Mouse (Mus musculus) ovary, adult 18-20 months (tissue): Measurements from ENCODE around the gene 6820408C15Rik.

Source experiments
- DNase-seq: peaks from one replicate; pipeline ENCODE4 v3.0.0; 2022; ENCODE audit warnings: low spot score, mixed read lengths

Gene 6820408C15Rik

DNA sequence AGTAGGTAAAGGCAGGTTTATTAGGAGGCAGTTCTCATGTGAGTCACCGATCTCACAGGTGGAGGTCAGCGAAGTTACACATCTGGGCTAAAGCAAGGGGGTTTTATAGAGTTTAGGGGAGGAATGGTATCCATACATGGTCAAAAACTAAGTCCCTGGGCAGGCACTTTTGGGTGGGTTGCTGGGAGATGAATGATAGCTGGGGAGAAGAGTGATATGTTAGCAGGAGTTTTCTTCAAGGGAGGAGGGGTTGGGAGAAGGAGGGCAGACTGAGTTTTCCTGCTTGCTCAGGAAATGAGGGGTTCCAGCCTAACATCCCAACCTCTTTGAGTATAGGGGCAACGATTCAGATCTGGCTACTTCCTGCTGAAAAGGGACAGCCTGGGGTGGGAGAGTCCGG lies at the start of gene 6820408C15Rik:
Gene 6820408C15Rik, plus strand, starts transcription at position 301 of the 400 bp plus-strand sequence.
- no peak for DNase-seq

DNA sequence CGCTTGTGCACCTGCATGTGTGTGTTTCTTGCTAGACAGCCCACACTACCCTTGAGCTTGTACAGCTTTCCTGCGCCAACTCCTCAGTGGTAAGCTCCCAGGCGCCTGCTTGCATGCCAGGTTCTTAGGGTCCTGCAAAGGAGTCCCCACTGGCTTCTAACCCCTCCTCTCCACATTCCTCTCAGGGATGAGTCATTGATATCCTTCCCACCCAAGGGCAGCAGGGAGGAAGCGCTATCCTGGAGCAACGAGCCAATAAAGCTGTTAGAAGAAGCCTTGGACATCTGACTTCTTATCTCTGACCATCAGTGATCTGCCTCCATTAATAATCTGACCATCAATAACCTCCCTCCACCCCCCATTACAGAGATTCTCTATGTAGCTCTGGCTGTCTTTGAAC lies 47.5 kb upstream of the 6820408C15Rik start:
- peak; percentile 48 for DNase-seq

DNA sequence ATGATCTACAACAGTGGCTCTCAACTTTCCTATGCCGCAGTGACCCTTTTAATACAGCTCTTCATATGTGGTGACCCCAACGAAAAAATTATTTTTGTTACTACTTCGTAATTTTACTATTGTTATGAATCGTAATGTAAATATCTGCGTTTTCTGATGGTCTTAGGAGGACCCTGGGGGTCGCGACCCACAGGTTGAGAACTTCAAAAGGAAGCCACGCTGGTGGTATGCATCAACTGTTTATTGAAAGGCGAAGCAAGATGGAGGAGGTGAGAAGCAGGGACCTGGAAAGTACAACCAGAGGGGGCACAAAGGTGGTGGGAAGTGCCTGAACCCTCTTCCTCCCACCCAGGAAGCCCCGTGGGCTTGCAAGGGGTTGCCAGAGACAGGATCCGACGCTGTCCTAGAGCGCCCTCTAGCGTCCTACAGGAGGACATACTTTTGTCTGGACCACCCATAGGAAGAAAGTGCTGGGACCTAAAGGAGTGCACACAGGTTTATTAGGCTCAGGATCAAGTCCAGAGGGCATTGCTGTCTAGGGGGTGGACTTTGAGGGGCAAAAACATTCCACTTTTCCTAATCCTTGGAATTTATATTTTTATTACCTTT lies 46.8 kb upstream of the 6820408C15Rik start:
- no peak for DNase-seq

DNA sequence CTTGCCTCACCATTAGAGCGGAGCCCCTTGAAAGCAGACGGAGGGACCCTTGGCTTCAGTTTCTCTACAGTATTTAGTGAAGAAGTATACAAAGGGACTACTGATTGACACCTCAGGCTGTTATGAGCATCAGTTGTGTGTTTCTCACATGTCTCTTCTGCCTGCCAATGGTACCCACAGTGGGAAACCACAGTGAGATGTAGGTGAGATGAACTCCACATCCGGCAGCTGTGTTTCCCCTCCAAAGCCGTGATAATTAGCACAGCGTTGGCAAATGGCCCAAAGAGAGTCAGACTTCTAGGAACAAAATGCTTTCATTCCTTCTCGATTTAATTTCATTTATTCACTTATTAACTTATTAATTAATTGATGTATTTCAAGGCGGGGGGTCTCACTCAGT lies 43.3 kb upstream of the 6820408C15Rik start:
- DNase-seq: no peak

DNA sequence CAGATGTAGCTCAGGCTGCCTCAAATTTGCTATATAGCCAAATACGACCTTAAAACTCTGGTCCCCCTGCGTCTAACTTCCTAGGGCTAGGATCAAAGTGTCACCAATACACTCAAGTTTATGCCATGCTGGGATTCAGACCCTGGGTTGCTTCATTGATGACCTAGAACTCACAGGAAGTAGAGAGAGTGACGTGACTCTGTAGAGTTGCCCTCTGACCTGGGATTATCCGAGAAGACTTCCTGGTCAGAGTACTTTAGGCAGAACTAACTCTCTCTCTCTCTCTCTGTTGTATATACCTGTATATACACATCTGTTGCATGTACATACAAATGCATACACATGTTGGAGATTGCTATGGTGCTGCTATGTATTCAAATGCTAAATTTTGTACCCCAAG lies 42.7 kb upstream of the 6820408C15Rik start:
- DNase-seq: no peak

DNA sequence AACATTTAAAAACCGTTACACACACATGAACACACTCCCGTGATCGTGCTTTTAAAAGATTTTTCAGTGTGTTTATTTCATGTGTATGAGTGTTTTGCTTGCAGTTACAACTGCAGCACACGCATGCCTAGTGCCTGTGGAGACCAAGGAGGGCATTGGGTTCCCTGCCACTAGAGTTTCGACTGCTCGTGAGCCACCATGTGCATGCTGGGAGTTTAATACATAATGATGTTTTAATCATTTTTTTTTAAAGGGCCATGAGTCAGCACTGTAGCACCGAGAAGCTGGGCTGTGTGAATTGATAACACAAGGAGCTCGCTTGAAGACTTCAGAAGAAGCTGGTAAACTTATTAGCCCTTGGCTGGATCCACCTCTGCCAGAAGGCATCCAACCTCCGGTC lies 41.8 kb upstream of the 6820408C15Rik start:
- DNase-seq: no peak

DNA sequence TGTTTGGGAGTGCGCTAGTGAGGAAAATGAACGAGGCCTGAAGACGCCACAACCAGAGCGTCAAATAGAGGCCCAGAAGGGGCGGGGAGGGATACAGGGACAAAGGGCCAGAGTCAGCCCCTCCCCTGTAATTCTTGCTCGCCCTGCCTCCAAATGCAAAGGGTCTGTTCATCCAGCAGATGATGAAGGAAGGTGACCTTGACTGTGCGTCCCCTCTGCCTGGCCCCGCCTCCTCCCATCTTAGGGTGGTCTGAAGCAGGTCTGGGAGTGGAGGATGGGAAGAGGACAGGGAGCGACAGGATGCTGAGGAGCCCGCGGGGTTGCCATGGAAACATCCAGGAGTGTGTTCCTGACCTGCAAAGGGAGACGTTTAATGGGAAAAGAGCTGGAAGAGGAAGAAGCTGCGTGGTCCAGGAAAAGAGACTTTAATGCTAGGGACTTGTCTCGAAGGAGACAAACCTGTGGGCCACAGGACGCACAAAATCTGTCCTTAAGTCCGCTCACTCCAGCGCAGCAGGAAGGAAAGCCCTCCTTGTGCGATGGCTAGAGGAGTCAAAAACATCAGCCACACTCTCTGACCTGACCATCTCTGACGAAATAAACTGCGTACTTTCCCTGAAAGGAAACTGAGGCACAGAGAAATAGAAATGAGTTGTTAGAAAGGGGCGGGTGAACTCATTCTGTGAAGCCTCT lies 39.6 kb upstream of the 6820408C15Rik start:
- DNase-seq: no peak

DNA sequence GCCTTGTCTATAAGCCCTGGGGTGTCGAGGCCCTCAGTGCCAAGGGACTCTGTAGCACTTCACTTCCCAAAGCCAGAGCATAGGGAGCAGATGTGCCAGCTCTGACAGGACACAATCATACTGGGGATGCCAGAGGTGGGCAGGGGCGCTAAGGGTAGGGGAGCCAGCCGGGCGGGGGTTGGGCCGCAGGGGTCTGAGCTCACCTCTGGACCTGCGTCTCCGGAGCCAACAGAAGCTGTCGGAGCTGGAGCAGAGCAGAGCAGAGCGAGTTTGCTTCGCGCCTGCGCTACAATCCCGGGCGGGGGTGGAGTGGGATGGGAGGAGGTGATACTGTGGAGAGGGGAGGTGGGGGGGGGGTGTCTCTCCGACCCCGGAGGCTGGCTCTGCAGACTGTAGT lies 39.0 kb upstream of the 6820408C15Rik start, which contains the start of gene Nrsn2:
Gene Nrsn2, minus strand, starts transcription at position 294 of the 397 bp plus-strand sequence.
- DNase-seq: no peak

DNA sequence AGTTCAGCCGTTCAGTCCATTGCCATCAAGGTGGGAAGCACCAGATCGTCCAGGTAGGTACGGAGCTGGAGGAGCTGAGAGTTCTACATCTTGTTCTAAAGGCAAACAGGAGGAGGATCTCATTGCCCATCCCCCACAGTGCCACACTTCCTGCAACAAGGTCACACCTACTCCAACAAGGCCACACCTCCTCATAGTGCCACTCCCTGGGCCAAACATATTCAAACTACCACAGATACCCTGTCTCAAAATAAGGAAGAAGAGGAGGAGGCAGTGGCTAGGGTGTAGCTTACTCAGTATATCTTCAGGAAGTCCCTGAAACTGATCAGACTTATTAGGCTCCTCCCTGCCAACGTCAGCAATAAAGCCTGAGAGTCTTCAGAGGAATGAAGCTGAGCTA lies 31.2 kb upstream of the 6820408C15Rik start:
- DNase-seq: no peak

DNA sequence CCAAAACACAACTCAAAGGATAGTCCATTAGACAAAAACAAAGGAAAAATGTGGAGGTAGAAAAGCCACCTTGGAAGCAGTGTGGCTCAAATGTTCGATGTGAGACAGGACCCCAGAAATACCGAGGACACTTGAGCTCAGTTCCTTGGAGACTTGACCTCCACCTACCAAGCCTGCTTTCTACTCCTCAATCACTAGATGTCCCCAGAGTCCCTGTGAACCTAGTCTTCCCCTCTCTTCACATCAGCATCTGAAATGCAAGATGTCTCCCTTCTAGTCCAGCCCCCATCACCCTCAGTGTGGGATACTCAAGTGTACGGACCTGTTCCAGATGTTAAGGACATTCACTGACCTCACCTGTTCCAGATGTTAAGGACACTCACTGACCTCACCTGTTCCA lies 22.6 kb upstream of the 6820408C15Rik start:
- peak; percentile 33 for DNase-seq

DNA sequence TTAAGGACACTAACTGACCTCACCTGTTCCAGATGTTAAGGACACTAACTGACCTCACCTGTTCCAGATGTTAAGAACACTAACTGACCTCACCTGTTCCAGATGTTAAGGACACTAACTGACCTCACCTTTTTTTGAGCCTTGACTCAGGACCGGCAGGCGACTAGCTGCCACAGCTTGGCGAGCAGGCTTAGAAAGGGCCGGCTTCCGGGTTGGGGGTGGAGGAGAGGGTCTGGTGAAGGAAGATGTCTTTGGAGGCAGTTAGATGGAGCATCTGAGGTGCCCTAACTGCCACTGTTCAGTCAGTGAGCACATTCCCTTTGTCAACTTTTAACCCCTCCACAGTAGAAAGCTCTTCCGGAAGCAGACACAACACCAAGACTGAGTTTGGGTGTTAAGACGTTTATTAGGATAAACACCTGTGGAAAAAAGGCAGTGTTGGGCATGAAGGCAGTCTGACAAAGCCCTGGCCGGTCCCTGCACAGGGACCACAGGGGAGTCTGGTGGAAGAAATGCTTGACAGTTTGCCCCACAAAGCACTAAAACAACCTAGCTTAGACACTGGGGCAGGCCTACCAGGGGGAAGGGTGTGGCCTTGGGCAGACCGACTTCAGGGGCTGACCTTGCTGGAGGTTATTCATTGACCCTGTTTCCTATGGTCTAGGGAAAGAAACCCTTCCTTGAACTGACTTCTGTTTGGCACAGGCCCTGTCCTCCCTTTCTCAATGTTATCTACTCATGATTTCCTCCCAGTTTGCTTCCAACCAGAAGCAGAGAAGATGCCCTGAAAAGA lies 22.0 kb upstream of the 6820408C15Rik start:
- DNase-seq: no peak

DNA sequence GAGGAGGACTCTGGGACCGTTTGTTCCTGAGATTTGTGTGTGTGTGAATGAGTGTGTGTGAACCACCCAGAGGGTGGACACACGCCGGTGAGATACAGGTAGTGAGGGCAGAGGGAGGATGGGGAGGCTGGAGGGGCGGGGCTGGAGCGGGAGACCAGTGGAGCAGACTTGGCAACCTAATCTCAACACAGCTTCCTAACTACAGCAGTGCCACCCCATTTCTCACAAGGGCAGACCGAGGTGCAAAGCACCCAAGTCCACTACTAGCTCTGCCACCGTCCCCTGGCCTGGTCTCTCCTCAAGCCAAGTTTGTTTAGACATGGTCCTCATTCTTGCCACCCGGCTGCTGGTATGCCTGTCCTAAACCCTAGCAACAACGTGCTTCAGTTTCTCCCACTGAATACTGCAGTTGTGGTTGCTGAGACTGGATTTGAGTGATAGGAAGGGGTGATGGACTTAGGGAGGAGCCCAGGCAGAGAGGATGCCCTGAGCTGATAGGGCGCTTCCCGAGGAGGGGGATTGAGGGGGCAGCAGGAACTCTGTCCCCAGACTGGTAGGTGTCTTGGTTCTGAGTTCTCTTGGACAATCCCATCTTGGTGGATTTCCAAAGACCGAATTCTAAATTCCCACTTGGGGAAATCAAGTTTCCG lies 20.0 kb upstream of the 6820408C15Rik start:
- DNase-seq: no peak

DNA sequence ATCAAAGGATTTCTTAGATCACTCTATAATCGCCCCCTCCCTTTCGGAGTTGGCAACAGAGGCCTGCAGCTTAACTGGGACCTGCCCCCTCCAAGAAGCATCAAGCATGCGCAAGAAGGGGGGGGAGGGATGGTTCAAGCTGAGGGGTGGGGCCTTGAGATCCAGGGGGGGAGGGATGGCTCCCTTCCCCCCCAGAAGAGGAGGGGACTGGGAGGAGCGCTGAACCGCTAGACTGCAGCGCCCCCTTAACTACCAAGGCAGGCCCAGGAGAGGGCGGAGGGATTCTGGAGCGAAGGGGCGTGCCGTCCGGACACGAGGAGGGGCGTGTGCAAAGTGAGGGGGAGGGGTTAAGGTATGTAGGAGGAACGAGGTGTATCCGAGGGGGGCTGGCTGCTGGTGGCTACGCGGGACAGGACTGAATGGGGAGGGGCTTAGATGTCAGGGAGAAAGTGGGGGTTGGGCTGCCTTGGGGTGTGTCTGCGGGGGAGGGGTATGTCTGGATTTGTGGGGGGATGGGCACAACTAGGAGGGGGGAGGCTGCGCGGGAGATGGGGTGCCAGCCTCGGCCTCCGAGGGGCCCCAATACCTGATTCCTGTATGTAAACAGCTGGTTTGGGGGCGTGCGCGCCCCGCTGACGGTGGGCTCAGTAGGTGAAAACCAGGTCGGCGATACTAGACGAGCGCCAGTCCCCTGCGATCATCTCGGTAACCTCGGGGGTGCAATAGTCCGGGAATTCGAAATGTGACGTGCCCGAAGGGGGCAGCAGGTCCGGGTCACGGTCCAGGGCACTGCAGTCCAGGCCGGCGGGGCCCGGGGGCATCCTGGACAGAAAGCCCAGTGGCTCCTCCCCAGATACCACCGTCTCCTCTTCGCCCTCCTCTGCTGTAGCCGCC lies 19.0 kb upstream of the 6820408C15Rik start:
- DNase-seq: peak; percentile 95

DNA sequence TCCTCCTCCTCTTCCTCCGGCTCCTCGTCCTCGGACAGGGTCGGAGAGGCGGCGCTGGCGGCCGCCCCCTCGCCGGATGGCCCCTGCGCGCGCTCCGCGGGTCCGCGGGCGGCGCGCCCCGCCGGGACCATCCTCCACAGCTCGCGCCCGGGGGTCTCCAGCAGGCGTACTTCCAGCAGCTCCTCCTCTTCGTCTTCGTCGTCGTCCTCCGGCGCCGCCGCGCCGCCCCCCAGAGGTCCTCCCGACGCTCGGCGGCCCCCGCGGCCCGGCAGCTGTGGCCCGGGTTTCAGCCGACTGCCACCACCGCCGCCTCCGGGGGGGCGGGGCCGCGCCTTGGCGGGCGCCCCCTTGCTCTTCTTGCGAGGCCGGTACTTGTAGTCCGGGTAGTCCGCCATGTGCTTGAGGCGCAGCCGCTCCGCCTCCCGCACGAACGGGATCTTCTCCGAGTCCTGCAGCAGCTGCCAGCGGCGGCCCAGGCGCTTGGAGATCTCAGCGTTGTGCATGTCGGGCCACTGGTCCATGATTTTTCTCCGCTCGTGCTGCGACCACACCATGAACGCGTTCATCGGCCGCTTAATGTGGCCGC lies 18.3 kb upstream of the 6820408C15Rik start:
- peak; percentile 80 for DNase-seq

DNA sequence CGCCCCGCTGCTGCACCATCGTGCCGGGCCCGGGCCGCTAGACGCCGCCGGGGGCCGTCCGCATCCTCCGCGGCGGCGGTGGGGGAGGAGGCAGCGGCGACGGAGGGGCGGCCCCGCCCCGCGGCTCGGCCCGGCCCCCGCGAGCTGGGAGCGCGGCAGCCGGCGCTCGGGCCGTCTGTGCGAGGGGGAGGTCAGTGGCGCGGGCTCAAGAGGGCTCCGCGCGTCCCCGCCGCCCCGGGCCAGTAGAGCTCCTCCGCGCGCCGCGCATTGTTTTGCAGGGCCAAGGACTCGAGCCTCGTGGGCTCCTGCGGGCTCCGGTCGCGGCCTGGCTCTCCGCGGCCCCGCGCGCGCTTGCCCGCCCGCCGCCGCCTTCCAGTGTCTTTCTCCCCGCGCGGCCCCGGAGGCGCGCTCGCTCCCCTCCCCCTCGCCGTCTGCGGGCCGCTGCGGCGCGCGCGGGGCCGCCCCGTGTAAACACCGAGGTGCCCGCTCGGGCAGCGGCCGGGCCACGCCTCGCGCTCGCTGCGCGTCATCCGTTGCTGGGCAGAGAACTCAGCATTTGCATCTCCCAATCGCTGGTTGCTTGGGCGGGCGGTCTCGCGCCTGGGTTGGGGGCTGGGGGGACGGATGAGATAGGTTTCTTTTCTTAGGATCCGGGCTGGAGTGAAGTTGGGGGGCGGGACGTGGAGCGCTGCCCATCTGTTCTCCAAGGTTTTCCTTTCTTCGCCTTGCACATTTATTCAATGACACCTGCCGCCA lies 17.5 kb upstream of the 6820408C15Rik start, which contains the start of gene Sox12:
Gene Sox12, minus strand, starts transcription at position 384 of the 756 bp plus-strand sequence.
- peak; percentile 95 for DNase-seq

DNA sequence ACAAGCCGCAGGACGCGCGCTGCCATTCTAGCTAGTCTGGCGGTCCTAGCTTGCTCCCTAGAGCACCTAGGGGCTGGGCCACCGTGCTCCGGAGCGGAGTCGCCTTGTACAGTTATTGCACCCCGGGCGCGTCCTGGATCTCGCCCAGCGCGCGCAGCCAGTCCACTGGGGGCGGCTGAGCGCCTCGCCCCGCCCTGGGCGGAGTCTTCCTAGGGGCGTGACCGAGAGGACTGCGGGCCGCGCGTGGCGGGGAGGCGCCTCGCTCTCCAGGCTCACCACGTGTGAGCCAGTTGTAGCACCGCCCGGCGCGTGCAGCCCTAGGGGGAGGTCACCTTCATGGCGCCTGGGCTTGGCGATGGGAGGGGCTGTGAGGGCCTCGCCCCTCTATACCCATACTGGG lies 16.7 kb upstream of the 6820408C15Rik start:
- peak; percentile 97 for DNase-seq

DNA sequence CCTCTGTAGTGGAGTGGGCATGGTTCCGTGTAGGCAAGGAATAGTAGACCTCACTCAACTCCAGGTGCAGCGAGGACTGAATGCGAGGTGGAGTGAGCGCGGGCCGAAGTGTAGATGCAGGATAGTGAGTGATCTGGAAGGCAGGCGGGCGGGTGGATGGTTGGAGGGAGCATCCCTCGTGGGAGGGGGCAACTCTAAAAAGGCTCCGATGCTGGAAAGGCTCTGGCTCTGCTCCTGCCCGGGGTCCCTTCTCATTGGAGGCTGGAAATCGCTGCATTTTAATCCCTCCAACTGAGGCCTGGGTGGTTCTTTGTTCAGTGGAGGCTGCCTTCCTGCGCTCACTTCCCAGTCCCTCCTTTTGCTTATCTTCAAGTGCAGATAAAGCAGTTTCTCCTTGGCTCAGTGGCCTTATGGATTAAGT lies 16.3 kb upstream of the 6820408C15Rik start:
- DNase-seq: no peak

DNA sequence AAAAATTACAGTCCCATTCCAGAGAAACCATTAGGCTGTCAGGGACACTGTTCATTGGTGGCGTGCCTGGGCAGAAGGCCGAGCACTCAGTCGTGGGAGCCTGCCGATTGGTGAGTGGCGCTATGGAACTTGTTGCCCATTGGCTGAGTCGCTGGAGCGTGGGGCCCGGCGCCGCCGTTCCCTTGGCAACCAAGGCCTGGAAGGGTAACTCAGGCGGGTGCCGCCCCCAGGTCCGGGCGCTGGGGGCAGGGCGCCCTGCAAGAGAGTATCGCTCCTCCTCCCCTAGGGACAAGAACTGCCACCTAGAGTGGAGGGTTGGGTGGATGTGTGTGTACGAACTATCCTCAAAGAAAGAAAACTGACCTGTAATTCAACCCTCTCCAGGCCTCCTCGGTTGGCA lies 9.3 kb upstream of the 6820408C15Rik start:
- peak; percentile 98 for DNase-seq

DNA sequence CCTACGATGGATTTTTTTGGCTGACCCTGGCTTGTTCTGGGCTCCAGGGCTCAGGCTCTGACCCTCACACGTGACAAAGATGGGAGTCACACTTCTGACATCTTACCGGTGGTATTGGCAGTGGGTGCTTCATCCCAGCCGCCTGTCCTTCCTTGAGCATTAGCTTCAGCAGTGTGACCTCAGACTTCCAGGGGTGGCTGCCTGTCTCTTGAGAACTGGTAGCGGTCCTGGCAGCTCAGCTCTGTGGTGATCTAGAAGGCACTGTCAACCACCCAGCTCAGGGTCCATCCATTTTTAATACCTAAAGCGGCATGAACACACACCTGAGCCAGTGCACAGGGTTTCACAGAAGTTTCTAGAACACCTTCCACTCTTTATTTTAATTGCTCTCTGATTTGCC lies 5.6 kb upstream of the 6820408C15Rik start:
- DNase-seq: no peak

DNA sequence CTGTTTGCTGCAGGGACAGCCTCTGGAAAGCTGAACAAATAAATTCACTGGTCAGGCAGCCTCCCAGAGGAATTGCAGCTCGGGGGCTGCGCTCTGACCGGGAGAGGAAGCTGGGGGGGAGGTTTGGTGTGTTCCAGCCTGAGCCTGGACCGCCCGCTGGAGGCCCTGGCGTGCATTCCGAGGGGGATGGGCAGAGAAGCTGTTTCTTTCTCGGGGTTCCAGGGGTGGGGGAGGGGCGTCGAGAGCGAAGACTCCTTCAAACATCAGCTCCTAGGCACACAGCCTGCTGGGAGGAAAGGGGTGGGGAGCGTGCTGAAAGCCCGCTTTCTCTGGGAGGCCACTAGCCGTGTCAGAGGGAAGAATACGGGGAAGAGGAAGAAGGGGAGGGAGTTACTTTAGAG lies 4.4 kb upstream of the 6820408C15Rik start:
- DNase-seq: peak; percentile 84
